Mouse (Mus musculus): ENCODE measurements around the gene Etv2.

The Etv2 gene

GRCm38 (mm10) chr7:30635752-30636151 lies at the start of gene Etv2:
Etv2 (minus strand) TSS chr7:30635852.
- in situ Hi-C loops (cut with MboI, MseI): no loop called here

- in situ Hi-C loops (cut with MboI, MseI): loop anchor here (10.0 kb wide), 2 partner anchors 171 to 1069 kb away; partner anchors contain the start of gene Ffar3 (in 1 of the 2)
Observed at GRCm38 (mm10) chr7:30683425-30683824, 47.8 kb upstream of the Etv2 start.

GRCm38 (mm10) chr7:30681897-30682296 lies 46.2 kb upstream of the Etv2 start:
- in situ Hi-C loops (cut with MboI, MseI): loop anchor here (10.0 kb wide), 2 partner anchors 173 to 1067 kb away; partner anchors contain the start of gene Ffar3 (in 1 of the 2)

GRCm38 (mm10) chr7:30678263-30678975 lies 42.8 kb upstream of the Etv2 start:
- in situ Hi-C loops (cut with MboI, MseI): no loop called here

- in situ Hi-C loops (cut with MboI, MseI): no loop called here
Observed at GRCm38 (mm10) chr7:30671480-30671879, 35.8 kb upstream of the Etv2 start, which contains the start of gene Pmis2. Pmis2 (minus strand) TSS chr7:30671605.

GRCm38 (mm10) chr7:30669229-30669628 lies 33.6 kb upstream of the Etv2 start:
- in situ Hi-C loops (cut with MboI, MseI): no loop called here

- in situ Hi-C loops (cut with MboI, MseI): no loop called here
Observed at GRCm38 (mm10) chr7:30665321-30665720, 29.7 kb upstream of the Etv2 start.

- in situ Hi-C loops (cut with MboI, MseI): no loop called here
Observed at GRCm38 (mm10) chr7:30664529-30665200, 29.0 kb upstream of the Etv2 start, which contains the start of gene Haus5. Haus5 (minus strand) TSS chr7:30664994.

GRCm38 (mm10) chr7:30649591-30650540 lies 14.2 kb upstream of the Etv2 start, which contains the start of gene Rbm42:
Rbm42 (minus strand) TSS chr7:30650317.
- in situ Hi-C loops (cut with MboI, MseI): no loop called here

- in situ Hi-C loops (cut with MboI, MseI): no loop called here
Observed at GRCm38 (mm10) chr7:30639083-30639482, 3.4 kb upstream of the Etv2 start.

GRCm38 (mm10) chr7:30636395-30636794 lies 743 bp upstream of the Etv2 start:
- in situ Hi-C loops (cut with MboI, MseI): no loop called here

- in situ Hi-C loops (cut with MboI, MseI): no loop called here
Observed at GRCm38 (mm10) chr7:30634621-30635020, 1.0 kb downstream of the Etv2 start.

GRCm38 (mm10) chr7:30633762-30634412 lies 1.8 kb downstream of the Etv2 start:
- in situ Hi-C loops (cut with MboI, MseI): no loop called here

- in situ Hi-C loops (cut with MboI, MseI): no loop called here
Observed at GRCm38 (mm10) chr7:30629013-30629412, 6.6 kb downstream of the Etv2 start.

GRCm38 (mm10) chr7:30626647-30627046 lies 9.0 kb downstream of the Etv2 start:
- in situ Hi-C loops (cut with MboI, MseI): no loop called here

- in situ Hi-C loops (cut with MboI, MseI): no loop called here
Observed at GRCm38 (mm10) chr7:30625530-30626384, 9.9 kb downstream of the Etv2 start, which contains the start of gene Cox6b1. Cox6b1 (minus strand) TSS chr7:30626151.

GRCm38 (mm10) chr7:30619202-30619601 lies 16.4 kb downstream of the Etv2 start:
- in situ Hi-C loops (cut with MboI, MseI): loop anchor here (5.0 kb wide), 2 partner anchors 47 to 122 kb away; no protein-coding TSS in a partner anchor

GRCm38 (mm10) chr7:30618658-30619057 lies 17.0 kb downstream of the Etv2 start:
- in situ Hi-C loops (cut with MboI, MseI): loop anchor here (5.0 kb wide), 2 partner anchors 46 to 121 kb away; no protein-coding TSS in a partner anchor

- in situ Hi-C loops (cut with MboI, MseI): loop anchor here (5.0 kb wide), 2 partner anchors 43 to 118 kb away; no protein-coding TSS in a partner anchor
Observed at GRCm38 (mm10) chr7:30615049-30615760, 20.4 kb downstream of the Etv2 start.

Data from T-helper 17 cell (primary cell).